Mouse (Mus musculus): ENCODE measurements at regions not wholly inside any gene's neighbourhood (a gene's known extent, or its start where the extent isn't known, plus 50 kb on each side); places are given as distances from the start of the nearest gene placed in this dataset.

DNA sequence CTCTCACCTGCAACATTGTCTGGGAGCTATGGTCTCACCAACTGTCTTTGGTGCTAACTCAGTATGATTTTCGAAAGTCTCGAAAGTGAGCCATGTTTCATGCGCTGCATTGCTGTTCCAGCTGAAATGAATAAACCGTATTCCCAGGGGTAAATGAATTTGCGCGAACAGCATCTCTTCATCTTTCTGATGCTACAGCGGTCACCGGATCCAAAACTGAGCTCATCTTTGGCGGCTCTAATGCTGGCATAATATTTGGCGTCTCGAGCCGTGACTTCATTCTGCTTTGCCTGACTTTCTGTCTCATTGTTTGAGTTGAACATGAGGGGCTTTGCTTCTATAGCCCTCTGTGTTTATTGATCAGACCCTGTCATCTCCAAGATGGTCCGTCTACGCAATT is 137.3 kb downstream of the Tmem182 start:
- no peak for DNase-seq
- no peaks in the 10 kb centered on the region for H3K4me1 ChIP-seq (ENCODE audit: control insufficient read depth, insufficient read depth, low read length)
- 90% methylated on average over 14 of the region's 14 CpGs for WGBS
- no peak overlapping the region for H3K9ac ChIP-seq (ENCODE audit: low read depth, low read length)
- no peaks in the 10 kb centered on the region for H3K79me2 ChIP-seq (replicated peaks; ENCODE audit: control insufficient read depth, insufficient read depth, low read length)
- H3K36me3 ChIP-seq (ENCODE audit: control insufficient read depth, insufficient read depth, low read length) = no peaks in the 10 kb centered on the region
- H3K27ac ChIP-seq = no peak overlapping the region
- H3K27me3 ChIP-seq (ENCODE audit: control insufficient read depth, insufficient read depth, low read length) = no peaks in the 10 kb centered on the region
- intact Hi-C loops (cut with DNase I) = no loop called here
- no peak for TF ChIP-seq CTCF (IDR thresholded peaks at IDR 0.05)
- no peak for TF ChIP-seq POLR2A (IDR thresholded peaks at IDR 0.05; ENCODE audit: insufficient read depth, low read depth, low read length)
- no peak for TF ChIP-seq EP300 (IDR thresholded peaks at IDR 0.05; ENCODE audit: insufficient read depth, low read depth, low read length)
- H3K4me3 ChIP-seq = no peak overlapping the region

DNA sequence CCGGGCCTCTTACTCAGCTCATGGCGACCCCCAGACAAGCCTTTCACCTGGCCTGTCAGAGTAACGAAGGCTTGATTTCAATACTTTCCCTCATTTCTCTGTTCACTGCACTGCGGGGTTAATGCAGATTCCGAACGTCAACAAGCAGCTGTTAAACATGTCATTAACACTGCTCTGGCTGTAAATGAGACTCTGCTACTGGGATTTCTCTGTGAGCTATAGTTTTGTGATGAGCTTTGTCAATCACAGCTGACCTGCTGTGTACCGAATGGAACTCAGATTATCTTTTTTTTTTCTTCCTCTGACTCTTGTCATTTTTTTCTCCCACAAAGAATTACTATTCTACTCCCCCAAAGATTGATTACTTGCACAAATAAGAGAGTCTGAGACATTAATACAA is 137.8 kb downstream of the Tmem182 start:
- Histone ChIP-seq H3K27me3 (ENCODE audit: control insufficient read depth, insufficient read depth, low read length) (no peaks in the 10 kb centered on the region), H3K36me3 (ENCODE audit: control insufficient read depth, insufficient read depth, low read length) (no peaks in the 10 kb centered on the region), H3K4me1 (ENCODE audit: control insufficient read depth, insufficient read depth, low read length) (no peaks in the 10 kb centered on the region), H3K9ac (ENCODE audit: low read depth, low read length) (no peak overlapping the region), H3K79me2 (replicated peaks; ENCODE audit: control insufficient read depth, insufficient read depth, low read length) (no peaks in the 10 kb centered on the region), H3K4me3 (no peak overlapping the region), H3K27ac (no peak overlapping the region)
- no peak for TF ChIP-seq POLR2A (IDR thresholded peaks at IDR 0.05; ENCODE audit: insufficient read depth, low read depth, low read length)
- DNase-seq = no peak
- intact Hi-C loops (cut with DNase I) = no loop called here
- WGBS = 75% methylated on average over 7 of the region's 7 CpGs

DNA sequence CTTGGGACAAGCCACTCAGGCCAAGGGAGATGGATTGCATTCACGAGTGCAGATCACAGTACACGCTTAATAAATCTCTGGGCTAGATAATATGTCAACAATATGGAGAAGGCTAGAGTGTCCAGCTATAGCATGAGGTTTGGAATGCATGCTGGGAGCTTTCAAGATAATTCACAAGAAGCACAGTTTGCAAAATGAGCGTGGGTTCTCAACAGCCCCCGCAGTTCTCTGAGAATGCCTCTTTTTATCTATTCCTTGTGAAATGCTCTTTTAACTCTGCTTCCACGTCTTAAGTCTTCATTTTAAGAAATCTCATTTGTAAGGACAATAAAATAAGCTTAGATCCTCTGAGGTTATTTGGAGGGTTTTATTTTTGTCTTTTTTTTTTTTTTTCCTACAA is 145.2 kb downstream of the Tmem182 start:
- Histone ChIP-seq H3K79me2 (replicated peaks; ENCODE audit: control insufficient read depth, insufficient read depth, low read length) (no peaks in the 10 kb centered on the region), H3K36me3 (ENCODE audit: control insufficient read depth, insufficient read depth, low read length) (no peaks in the 10 kb centered on the region), H3K4me3 (no peak overlapping the region), H3K27me3 (ENCODE audit: control insufficient read depth, insufficient read depth, low read length) (no peaks in the 10 kb centered on the region), H3K9ac (ENCODE audit: low read depth, low read length) (no peak overlapping the region), H3K27ac (no peak overlapping the region), H3K4me1 (ENCODE audit: control insufficient read depth, insufficient read depth, low read length) (no peaks in the 10 kb centered on the region)
- no peak for TF ChIP-seq CTCF (IDR thresholded peaks at IDR 0.05)
- TF ChIP-seq EP300 (IDR thresholded peaks at IDR 0.05; ENCODE audit: insufficient read depth, low read depth, low read length) = no peak
- TF ChIP-seq POLR2A (IDR thresholded peaks at IDR 0.05; ENCODE audit: insufficient read depth, low read depth, low read length) = no peak
- no peak for DNase-seq
- intact Hi-C loops (cut with DNase I) = no loop called here
- WGBS = 69% methylated on average over 5 of the region's 5 CpGs

DNA sequence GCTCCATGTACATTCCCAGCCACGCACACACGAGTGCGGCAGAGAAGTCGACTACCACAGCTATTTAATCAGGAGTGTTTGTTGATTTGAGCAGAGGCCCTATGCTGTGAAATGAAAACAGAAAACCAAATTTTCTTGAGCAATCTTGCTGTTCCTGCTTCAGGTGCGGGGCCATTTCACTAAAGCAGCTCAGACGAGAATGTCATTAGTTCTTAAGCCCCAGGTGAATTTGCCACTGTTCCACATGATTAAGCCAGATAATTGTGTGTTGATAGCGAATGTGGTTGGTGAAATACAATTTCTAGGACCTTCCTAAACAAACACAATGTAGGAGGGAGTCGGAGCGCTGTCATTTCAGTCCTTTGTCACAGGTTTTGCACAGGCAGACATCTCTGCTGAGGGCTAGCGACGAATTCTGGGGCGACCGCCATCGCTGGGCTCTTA is 149.3 kb downstream of the Tmem182 start:
- Histone ChIP-seq H3K4me1 (ENCODE audit: control insufficient read depth, insufficient read depth, low read length) (no peaks in the 10 kb centered on the region), H3K9ac (ENCODE audit: low read depth, low read length) (no peak overlapping the region), H3K36me3 (ENCODE audit: control insufficient read depth, insufficient read depth, low read length) (no peaks in the 10 kb centered on the region), H3K79me2 (replicated peaks; ENCODE audit: control insufficient read depth, insufficient read depth, low read length) (no peaks in the 10 kb centered on the region), H3K27me3 (ENCODE audit: control insufficient read depth, insufficient read depth, low read length) (no peaks in the 10 kb centered on the region), H3K27ac (no peak overlapping the region), H3K4me3 (no peak overlapping the region)
- 91% methylated on average over 14 of the region's 14 CpGs for WGBS
- no peak for DNase-seq
- intact Hi-C loops (cut with DNase I) = no loop called here
- no peak for TF ChIP-seq EP300 (IDR thresholded peaks at IDR 0.05; ENCODE audit: insufficient read depth, low read depth, low read length)
- no peak for TF ChIP-seq POLR2A (IDR thresholded peaks at IDR 0.05; ENCODE audit: insufficient read depth, low read depth, low read length)
- TF ChIP-seq CTCF (IDR thresholded peaks at IDR 0.05) = no peak

DNA sequence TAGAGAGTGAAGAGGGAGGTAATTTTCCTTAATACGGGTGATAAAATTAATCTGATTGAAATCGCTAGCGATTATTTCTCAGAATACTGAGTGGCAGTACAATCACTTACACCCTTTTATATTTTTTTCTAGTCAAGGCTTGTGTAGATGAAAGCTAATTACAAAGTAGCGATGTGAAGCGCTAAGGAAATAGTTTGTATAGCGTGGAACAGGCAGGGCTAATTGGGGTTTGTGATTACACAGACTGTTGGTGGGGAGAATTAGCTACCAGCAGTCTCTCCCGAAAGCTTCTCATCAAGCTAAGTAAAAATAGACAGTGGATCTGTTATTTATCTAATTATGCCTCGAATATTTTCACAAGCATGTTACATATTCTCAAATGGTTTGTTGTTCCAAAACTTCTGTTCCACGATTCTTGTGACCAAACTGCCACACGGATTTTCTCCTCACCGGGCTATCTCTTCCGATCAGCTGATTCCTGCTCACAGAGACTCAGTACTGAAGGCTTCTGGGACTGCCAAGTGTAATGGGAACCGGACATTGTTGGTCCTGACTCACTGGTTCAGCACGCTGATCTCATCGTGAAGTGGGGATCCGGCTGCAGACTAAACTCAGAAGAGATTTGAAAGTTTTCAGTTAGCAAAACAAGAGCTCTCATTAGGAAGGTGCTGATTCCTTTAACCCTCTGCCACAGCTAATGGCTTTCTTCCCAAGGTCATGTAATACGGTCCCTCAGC is 162.5 kb downstream of the Tmem182 start:
- Histone ChIP-seq H3K4me1 (ENCODE audit: control insufficient read depth, insufficient read depth, low read length) (peaks cover 2% of the 10 kb centered on the region; the same call in 1 of the 2 replicates), H3K79me2 (replicated peaks; ENCODE audit: control insufficient read depth, insufficient read depth, low read length) (no peaks in the 10 kb centered on the region), H3K9ac (ENCODE audit: low read depth, low read length) (no peak overlapping the region), H3K36me3 (ENCODE audit: control insufficient read depth, insufficient read depth, low read length) (no peaks in the 10 kb centered on the region), H3K4me3 (no peak overlapping the region), H3K27me3 (ENCODE audit: control insufficient read depth, insufficient read depth, low read length) (no peaks in the 10 kb centered on the region), H3K27ac (no peak overlapping the region)
- intact Hi-C loops (cut with DNase I) = no loop called here
- WGBS = 45% methylated on average over 17 of the region's 17 CpGs
- DNase-seq = peak in 1 of 2 experiments; percentile 2
- TF ChIP-seq EP300 (IDR thresholded peaks at IDR 0.05; ENCODE audit: insufficient read depth, low read depth, low read length) (no peak), CTCF (IDR thresholded peaks at IDR 0.05) (no peak), POLR2A (IDR thresholded peaks at IDR 0.05; ENCODE audit: insufficient read depth, low read depth, low read length) (no peak)

DNA sequence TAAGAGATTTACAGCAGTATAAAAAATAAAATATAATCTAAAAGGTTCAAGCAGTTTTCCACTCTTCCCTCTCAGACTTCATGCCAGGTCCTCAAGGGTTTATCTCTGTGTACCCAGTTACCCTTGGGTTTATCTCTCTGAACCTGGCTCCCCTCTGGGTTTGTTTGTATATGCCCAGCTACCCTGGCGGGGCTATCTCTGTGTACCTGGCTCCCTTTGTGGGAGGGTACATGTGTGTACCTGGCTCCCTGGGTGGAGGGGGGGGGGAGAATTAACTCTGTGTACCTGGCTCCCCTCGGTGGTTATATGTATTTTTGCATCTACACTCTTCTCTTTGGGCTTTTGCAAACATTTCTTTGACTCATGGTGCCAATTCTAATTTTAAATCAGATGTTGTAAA is 178.4 kb downstream of the Tmem182 start:
- Histone ChIP-seq H3K79me2 (replicated peaks; ENCODE audit: control insufficient read depth, insufficient read depth, low read length) (no peaks in the 10 kb centered on the region), H3K4me3 (no peak overlapping the region), H3K36me3 (ENCODE audit: control insufficient read depth, insufficient read depth, low read length) (no peaks in the 10 kb centered on the region), H3K27ac (no peak overlapping the region), H3K9ac (ENCODE audit: low read depth, low read length) (no peak overlapping the region), H3K27me3 (ENCODE audit: control insufficient read depth, insufficient read depth, low read length) (no peaks in the 10 kb centered on the region), H3K4me1 (ENCODE audit: control insufficient read depth, insufficient read depth, low read length) (no peaks in the 10 kb centered on the region)
- 33% methylated on average over 2 of the region's 2 CpGs for WGBS
- TF ChIP-seq CTCF (IDR thresholded peaks at IDR 0.05) (no peak), EP300 (IDR thresholded peaks at IDR 0.05; ENCODE audit: insufficient read depth, low read depth, low read length) (no peak), POLR2A (IDR thresholded peaks at IDR 0.05; ENCODE audit: insufficient read depth, low read depth, low read length) (no peak)
- intact Hi-C loops (cut with DNase I) = no loop called here
- no peak for DNase-seq

All from heart, adult 2 months (tissue).